Mouse (Mus musculus) forebrain, postnatal 0 days (tissue): ENCODE results near the gene Naa16. TPM values are rescaled to one million over a fixed set of nuclear protein-coding genes. Genes with fewer than 3 reads are reported as not detected.

Experiments
- ATAC-seq: fragments of 200-750 bp; cut with Nextera tagmentation; 2 replicates; pipeline ENCODE4 v1.8.0; 2017; ENCODE audit warnings: mild to moderate bottlenecking, moderate library complexity
- DNase-seq: peaks from one replicate; pipeline ENCODE4 v3.0.0-alpha.2; 2015
- H3K27ac ChIP-seq: fragments of 300-500 bp; sonication (generic); 2 replicates; pipeline ENCODE4 v1.5.1; 2014; ENCODE audit warnings: low read depth, mild to moderate bottlenecking, antibody characterized with exemption, low read length, moderate library complexity, mixed read lengths
- H3K27me3 ChIP-seq: fragments of 300-500 bp; sonication (generic); 2 replicates; pipeline ENCODE4 v1.6.1; 2014; ENCODE audit warnings: mild to moderate bottlenecking, low read length, mixed read lengths; ENCODE audit not compliant: insufficient read depth
- H3K36me3 ChIP-seq: fragments of 300-500 bp; sonication (generic); 2 replicates; pipeline ENCODE4 v1.6.1; 2014; ENCODE audit warnings: mild to moderate bottlenecking, moderate library complexity; ENCODE audit not compliant: insufficient read depth
- H3K4me1 ChIP-seq: fragments of 300-500 bp; sonication (generic); 2 replicates; pipeline ENCODE4 v1.6.1; 2014; ENCODE audit warnings: antibody characterized with exemption; ENCODE audit not compliant: insufficient read depth
- H3K4me2 ChIP-seq: fragments of 300-500 bp; sonication (generic); 2 replicates; pipeline ENCODE4 v1.6.1; 2014; ENCODE audit warnings: low read depth, mild to moderate bottlenecking, moderate library complexity
- H3K4me3 ChIP-seq: fragments of 300-500 bp; sonication (generic); 2 replicates; pipeline ENCODE4 v1.5.1; 2014; ENCODE audit warnings: low read depth, low read length, mixed read lengths
- H3K9ac ChIP-seq: fragments of 300-500 bp; sonication (generic); 2 replicates; pipeline ENCODE4 v1.6.1; 2014; ENCODE audit warnings: mild to moderate bottlenecking
- H3K9me3 ChIP-seq: fragments of 300-500 bp; sonication (generic); 2 replicates; pipeline ENCODE4 v1.6.1; 2016; ENCODE audit warnings: low read length
- CTCF ChIP-seq: sonication (generic); IDR thresholded peaks from 2 replicates; pipeline ENCODE4 v1.5.1; 2016; ENCODE audit warnings: antibody characterized with exemption, control low read depth, low read depth
- whole genome bisulfite sequencing: fragments of 180-500 bp; shearing (Covaris S2); extraction: QIAGEN DNeasy Blood & Tissue Kit; methylation state at CpG from one replicate; pipeline ENCODE4 v1.1.7; 2014; 5-methylcytosine and 5-hydroxymethylcytosine counted together
- polyA plus RNA-seq: library from polyadenylated mRNA; unstranded; fragments of >200 nt; fragmentation: Nextera tagmentation; extraction: Ambion mirVana; gene quantifications from 2 replicates; pipeline ENCODE4 v1.2.1, GENCODE M21; 2015
- total RNA-seq: library from RNA; depleted of rRNA; stranded (reverse); fragments of >200 nt; gene quantifications from 2 replicates; pipeline ENCODE4 v1.2.3, GENCODE M21; 2014

Naa16 gene
- total and polyA plus RNA-seq, 2 experiments from 2014 or later = 10.5 to 10.9 TPM

- no peak for ATAC-seq
- Histone ChIP-seq H3K9ac (no peak overlapping the region), H3K4me3 (no peak overlapping the region), H3K36me3 (no peaks in the 10 kb centered on the region), H3K4me1 (no peaks in the 10 kb centered on the region), H3K9me3 (no peaks in the 10 kb centered on the region), H3K27ac (no peak overlapping the region), H3K4me2 (no peak overlapping the region), H3K27me3 (no peaks in the 10 kb centered on the region)
- no peak for TF ChIP-seq CTCF
- DNase-seq = no peak
- WGBS = 73% methylated on average over 7 of the region's 7 CpGs
Measured at GRCm38 (mm10) chr14:79315877-79316276, 74.7 kb downstream of the Naa16 start.

DNA sequence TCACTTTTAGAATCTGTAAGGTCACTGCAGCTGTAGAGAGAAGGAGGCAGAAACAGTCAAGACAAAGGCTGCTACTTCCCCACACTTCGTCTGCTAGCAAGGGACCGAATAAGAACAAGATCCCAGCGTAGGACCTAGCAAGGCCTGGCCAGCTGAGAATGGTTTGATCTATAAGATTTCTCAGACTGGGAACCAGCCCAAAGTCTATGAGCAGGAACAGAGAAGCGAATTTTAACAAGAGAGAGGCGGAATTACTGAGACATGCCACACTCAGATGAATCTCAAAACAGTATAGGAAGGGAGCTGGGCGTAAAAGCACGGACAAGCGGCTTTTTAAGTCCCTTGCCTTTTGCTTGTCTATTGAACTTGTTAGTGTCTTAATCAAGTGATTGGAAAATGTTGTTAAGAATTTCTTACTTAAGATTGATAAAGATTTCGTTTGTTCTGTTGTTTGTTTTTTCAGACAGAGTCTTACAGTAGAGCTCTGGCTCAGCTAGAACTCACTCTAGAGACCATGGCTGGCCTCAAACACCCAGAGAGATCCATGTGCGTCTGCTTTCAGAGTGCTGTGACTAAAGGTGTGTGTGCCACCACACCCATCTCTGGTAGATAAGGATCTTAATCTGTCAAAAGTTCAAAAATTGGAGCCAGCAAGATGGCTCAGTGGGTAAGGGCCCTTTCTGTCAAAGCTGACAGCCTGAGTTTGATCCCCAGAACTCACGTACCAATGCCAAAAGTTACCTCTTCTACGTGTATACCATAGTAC is 76.2 kb downstream of the Naa16 start:
- H3K4me3 ChIP-seq = no peak overlapping the region
- ATAC-seq (no peak), DNase-seq (no peak)
- peak overlapping the region; percentile 67 for H3K27ac ChIP-seq
- WGBS = 54% methylated on average over 12 of the region's 12 CpGs
- no peak for TF ChIP-seq CTCF
- no peaks in the 10 kb centered on the region for H3K27me3 ChIP-seq
- H3K9me3 ChIP-seq = no peaks in the 10 kb centered on the region
- H3K4me1 ChIP-seq = no peaks in the 10 kb centered on the region
- no peak overlapping the region for H3K9ac ChIP-seq
- H3K36me3 ChIP-seq = no peaks in the 10 kb centered on the region
- no peak overlapping the region for H3K4me2 ChIP-seq

DNA sequence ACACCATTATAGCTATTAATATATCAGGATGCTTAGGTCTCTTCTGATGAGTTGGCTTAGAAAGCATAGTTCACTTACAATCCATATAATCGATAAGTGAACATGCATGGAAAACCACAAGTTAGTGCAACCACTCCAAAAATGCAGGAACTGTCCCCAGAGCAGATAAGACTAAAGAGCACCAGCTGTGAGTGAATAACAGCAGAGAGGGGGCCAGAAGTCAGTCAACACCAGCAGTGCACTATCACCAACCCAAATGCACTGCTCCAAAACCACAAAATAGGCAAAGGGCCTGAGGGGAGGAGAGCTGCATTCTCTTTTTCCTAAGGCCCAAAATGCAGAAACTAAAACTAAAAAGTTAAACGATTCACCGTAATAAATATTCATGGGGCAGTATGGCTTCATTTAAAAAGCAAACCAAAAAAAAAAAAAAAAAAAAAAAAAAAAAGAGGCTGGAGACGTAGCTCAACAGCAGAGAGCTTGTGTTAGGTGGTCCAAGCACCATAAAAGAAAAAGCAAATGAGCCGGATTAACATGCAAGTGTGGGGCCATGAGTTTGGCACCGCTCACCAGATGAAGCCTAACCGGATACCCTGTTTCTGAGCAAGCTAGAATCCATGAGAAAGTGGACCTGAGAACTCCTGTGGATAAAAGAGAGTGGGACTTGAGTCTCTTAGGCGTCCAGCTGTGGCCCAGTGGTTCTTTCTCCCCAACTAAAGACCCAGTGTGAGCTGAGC is 77.0 kb downstream of the Naa16 start:
- Histone ChIP-seq H3K9ac (no peak overlapping the region), H3K36me3 (no peaks in the 10 kb centered on the region), H3K27me3 (no peaks in the 10 kb centered on the region), H3K4me3 (no peak overlapping the region), H3K4me2 (no peak overlapping the region), H3K4me1 (no peaks in the 10 kb centered on the region), H3K9me3 (no peaks in the 10 kb centered on the region), H3K27ac (peak overlapping the region; percentile 67)
- no peak for TF ChIP-seq CTCF
- peak; percentile 79 for ATAC-seq
- 31% methylated on average over 8 of the region's 8 CpGs for WGBS
- no peak for DNase-seq

- no peaks in the 10 kb centered on the region for H3K4me1 ChIP-seq
- H3K4me3 ChIP-seq = no peak overlapping the region
- no peaks in the 10 kb centered on the region for H3K27me3 ChIP-seq
- no peak for DNase-seq
- 69% methylated on average over 4 of the region's 4 CpGs for WGBS
- H3K9me3 ChIP-seq = no peaks in the 10 kb centered on the region
- no peak overlapping the region for H3K4me2 ChIP-seq
- H3K27ac ChIP-seq = no peak overlapping the region
- no peaks in the 10 kb centered on the region for H3K36me3 ChIP-seq
- no peak for ATAC-seq
- TF ChIP-seq CTCF = no peak
- H3K9ac ChIP-seq = no peak overlapping the region
Measured at GRCm38 (mm10) chr14:79312719-79313118, 77.9 kb downstream of the Naa16 start.

DNA sequence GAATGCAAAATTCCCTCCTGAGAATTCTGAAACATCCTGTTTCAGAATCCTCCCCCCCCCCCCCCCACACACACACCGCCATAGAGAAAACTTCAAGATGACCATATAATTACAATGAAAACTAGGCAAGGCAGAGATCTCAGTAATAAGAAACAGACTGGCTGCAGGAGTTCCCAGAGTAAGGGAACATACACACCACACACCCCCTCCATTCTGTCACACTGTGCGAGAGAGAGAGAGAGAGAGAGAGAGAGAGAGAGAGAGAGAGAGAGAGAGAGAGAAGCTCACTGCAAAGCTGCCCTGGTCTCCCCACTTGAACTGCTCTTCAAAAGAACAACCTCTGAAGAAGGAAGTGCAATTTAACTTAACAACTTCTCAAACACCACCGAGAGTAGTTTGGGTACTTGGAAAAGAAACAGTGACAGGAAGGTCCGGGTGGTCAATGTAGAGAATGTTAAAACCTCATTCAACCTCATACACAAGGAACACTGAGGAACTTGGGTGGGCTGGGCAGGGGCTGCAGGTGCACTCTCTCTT is 78.6 kb downstream of the Naa16 start:
- no peaks in the 10 kb centered on the region for H3K4me1 ChIP-seq
- no peak overlapping the region for H3K4me3 ChIP-seq
- no peak overlapping the region for H3K4me2 ChIP-seq
- H3K9me3 ChIP-seq = no peaks in the 10 kb centered on the region
- WGBS = 67% methylated on average over 4 of the region's 4 CpGs
- H3K36me3 ChIP-seq = no peaks in the 10 kb centered on the region
- H3K9ac ChIP-seq = no peak overlapping the region
- no peak for TF ChIP-seq CTCF
- no peaks in the 10 kb centered on the region for H3K27me3 ChIP-seq
- ATAC-seq = no peak
- DNase-seq = no peak
- no peak overlapping the region for H3K27ac ChIP-seq

DNA sequence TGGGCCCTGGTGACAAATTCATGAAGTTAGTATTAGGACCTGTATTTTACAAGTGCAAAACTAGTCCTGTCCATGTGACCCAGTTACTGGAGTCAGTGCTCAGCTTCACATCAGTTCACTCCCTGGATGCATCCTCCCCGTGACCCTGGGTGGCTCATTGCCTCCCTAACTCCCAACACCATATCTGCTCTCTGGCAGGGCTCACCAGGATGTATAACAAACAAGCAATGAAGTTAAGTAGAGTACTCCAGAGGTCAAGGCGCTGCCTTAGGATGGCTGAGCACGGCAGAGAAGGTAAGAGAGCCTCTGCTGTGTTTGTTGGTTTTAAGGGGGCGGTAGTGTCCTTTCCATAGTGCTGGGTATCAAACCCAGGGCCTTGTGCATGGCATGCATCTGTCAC is 81.5 kb downstream of the Naa16 start:
- Histone ChIP-seq H3K36me3 (no peaks in the 10 kb centered on the region), H3K4me1 (no peaks in the 10 kb centered on the region), H3K27me3 (no peaks in the 10 kb centered on the region), H3K9ac (no peak overlapping the region), H3K9me3 (no peaks in the 10 kb centered on the region), H3K27ac (no peak overlapping the region), H3K4me2 (no peak overlapping the region), H3K4me3 (no peak overlapping the region)
- WGBS = 75% methylated on average over 4 of the region's 4 CpGs
- ATAC-seq (no peak), DNase-seq (no peak)
- TF ChIP-seq CTCF = no peak

DNA sequence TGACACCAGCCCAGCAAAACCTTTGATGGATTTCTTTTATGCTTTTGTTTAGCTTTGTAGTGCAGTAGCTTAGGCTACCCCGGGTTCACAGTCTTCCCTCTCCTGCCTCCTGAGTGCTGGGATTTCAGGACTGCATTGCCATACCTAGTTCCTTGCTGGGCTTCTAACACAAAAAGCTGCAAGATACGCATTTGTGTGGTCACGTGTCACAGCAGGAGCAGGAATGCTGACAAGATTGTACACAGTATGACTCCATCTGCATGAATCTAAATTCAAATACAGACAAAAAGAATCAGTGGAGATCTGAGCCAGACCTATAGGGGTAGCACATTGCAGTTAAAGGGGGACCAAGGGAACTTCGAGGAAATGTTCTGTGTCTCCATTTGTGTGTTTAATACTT is 82.2 kb downstream of the Naa16 start:
- Histone ChIP-seq H3K36me3 (no peaks in the 10 kb centered on the region), H3K27ac (no peak overlapping the region), H3K4me2 (no peak overlapping the region), H3K9me3 (no peaks in the 10 kb centered on the region), H3K9ac (no peak overlapping the region), H3K4me3 (no peak overlapping the region), H3K27me3 (no peaks in the 10 kb centered on the region), H3K4me1 (no peaks in the 10 kb centered on the region)
- ATAC-seq (peak; percentile 23), DNase-seq (no peak)
- TF ChIP-seq CTCF = no peak
- WGBS = 8% methylated on average over 4 of the region's 4 CpGs
